Mouse (Mus musculus) neural tube, embryonic 13.5 days (tissue): ENCODE data around the gene Otud7b. TPM values are rescaled to one million over a fixed set of nuclear protein-coding genes. Genes with fewer than 3 reads are reported as not detected.

Experiments
- ATAC-seq: fragments of 200-750 bp; cut with Nextera tagmentation; 2 replicates; pipeline ENCODE4 v1.8.0; 2017; ENCODE audit warnings: low read depth, mild to moderate bottlenecking, moderate TSS enrichment, moderate library complexity
- H3K27ac ChIP-seq: fragments of 300-500 bp; sonication (generic); replicated peaks from 2 replicates; pipeline ENCODE4 v1.5.1; 2015; ENCODE audit warnings: moderate library complexity, mild to moderate bottlenecking, inconsistent platforms
- H3K27me3 ChIP-seq: fragments of 300-500 bp; sonication (generic); 2 replicates; pipeline ENCODE4 v1.6.1; 2015; ENCODE audit warnings: mild to moderate bottlenecking, inconsistent platforms
- H3K36me3 ChIP-seq: fragments of 300-500 bp; sonication (generic); 2 replicates; pipeline ENCODE4 v1.6.1; 2015; ENCODE audit warnings: mild to moderate bottlenecking, inconsistent platforms
- H3K4me1 ChIP-seq: fragments of 300-500 bp; sonication (generic); replicated peaks from 2 replicates; pipeline ENCODE4 v1.6.1; 2015; ENCODE audit warnings: inconsistent platforms
- H3K4me2 ChIP-seq: fragments of 300-500 bp; sonication (generic); 2 replicates; pipeline ENCODE4 v1.6.1; 2015; ENCODE audit warnings: inconsistent platforms, mild to moderate bottlenecking, moderate library complexity
- H3K4me3 ChIP-seq: fragments of 300-500 bp; sonication (generic); 2 replicates; pipeline ENCODE4 v1.5.1; 2015; ENCODE audit warnings: mild to moderate bottlenecking, inconsistent platforms
- H3K9ac ChIP-seq: fragments of 300-500 bp; sonication (generic); 2 replicates; pipeline ENCODE4 v1.6.1; 2015; ENCODE audit warnings: moderate library complexity, mild to moderate bottlenecking, inconsistent platforms
- H3K9me3 ChIP-seq: fragments of 300-500 bp; sonication (generic); 2 replicates; pipeline ENCODE4 v1.6.1; 2016; ENCODE audit warnings: inconsistent platforms
- WGBS: fragments of 180-500 bp; shearing (Covaris S2); methylation state at CpG from one replicate; pipeline ENCODE4 v1.1.7; 2015; 5-methylcytosine and 5-hydroxymethylcytosine counted together
- polyA plus RNA-seq: library from polyadenylated mRNA; unstranded; fragments of >200 nt; fragmentation: Nextera tagmentation; extraction: Ambion mirVana; gene quantifications from 2 replicates; pipeline ENCODE4 v1.2.1, GENCODE M21; 2015

Gene Otud7b
- polyA plus RNA-seq, 1 experiment from 2014 or later: 9.4 TPM

DNA sequence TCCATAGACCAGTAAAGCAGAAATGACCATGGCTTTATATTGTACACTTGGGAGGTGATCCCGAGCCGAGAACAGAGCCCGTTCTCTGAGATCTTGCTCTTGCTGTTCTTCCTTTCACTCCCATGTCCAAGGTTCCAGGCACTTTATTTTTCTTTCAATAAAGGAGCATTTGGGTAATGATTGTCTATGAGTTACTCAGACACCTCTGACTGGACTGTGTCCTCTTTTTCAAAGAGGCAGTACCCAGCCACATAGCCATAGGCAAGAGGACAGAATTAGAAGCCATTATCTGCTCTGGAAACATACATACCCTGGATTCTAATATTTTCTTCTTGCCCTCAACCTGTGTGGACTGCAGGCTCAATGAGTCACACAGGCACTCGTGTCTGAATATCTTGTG lies 55.5 kb downstream of the Otud7b start:
- Histone ChIP-seq H3K4me2 (no peak overlapping the region), H3K36me3 (peaks cover 12% of the 10 kb centered on the region), H3K27ac (no peak overlapping the region), H3K4me3 (no peak overlapping the region), H3K4me1 (peaks cover 25% of the 10 kb centered on the region), H3K27me3 (no peaks in the 10 kb centered on the region), H3K9me3 (no peaks in the 10 kb centered on the region), H3K9ac (no peak overlapping the region)
- WGBS: 77% methylated on average over 4 of the region's 4 CpGs
- ATAC-seq: no peak

- WGBS: 66% methylated on average over 4 of the region's 4 CpGs
- ATAC-seq: no peak
- H3K9ac ChIP-seq: 0 out of 2 replicates have a peak overlapping the region, but pooled peaks have one; percentile 72
- no peaks in the 10 kb centered on the region for H3K9me3 ChIP-seq
- H3K36me3 ChIP-seq: peaks cover 7% of the 10 kb centered on the region
- peak overlapping the region; percentile 78 for H3K4me2 ChIP-seq
- H3K4me3 ChIP-seq: no peak overlapping the region
- no peak overlapping the region for H3K27ac ChIP-seq
- H3K27me3 ChIP-seq: no peaks in the 10 kb centered on the region
- H3K4me1 ChIP-seq: peaks cover 25% of the 10 kb centered on the region
Measured at GRCm38 (mm10) chr3:96160222-96160802, 56.0 kb downstream of the Otud7b start.

GRCm38 (mm10) chr3:96160803-96161516 lies 56.6 kb downstream of the Otud7b start:
- ATAC-seq: peak; percentile 63
- Histone ChIP-seq H3K4me1 (peaks cover 25% of the 10 kb centered on the region), H3K9ac (peak overlapping the region; percentile 72), H3K4me3 (peak overlapping the region; percentile 44), H3K27ac (0 out of 2 replicates have a peak overlapping the region, but pooled peaks have one; percentile 7), H3K4me2 (peak overlapping the region; percentile 78), H3K36me3 (peaks cover under 1% of the 10 kb centered on the region), H3K9me3 (no peaks in the 10 kb centered on the region), H3K27me3 (no peaks in the 10 kb centered on the region)
- WGBS: 3% methylated on average over 12 of the region's 12 CpGs

- no peaks in the 10 kb centered on the region for H3K27me3 ChIP-seq
- peak within 1 kb of the TSS; percentile 72 for H3K9ac ChIP-seq
- H3K4me1 ChIP-seq: peaks cover 25% of the 10 kb centered on the region
- ATAC-seq: peak; percentile 44
- H3K4me2 ChIP-seq: peak within 1 kb of the TSS; percentile 78
- peak within 1 kb of the TSS; percentile 44 for H3K4me3 ChIP-seq
- H3K9me3 ChIP-seq: no peaks in the 10 kb centered on the region
- 8% methylated on average over 16 of the region's 16 CpGs for WGBS
- 0 out of 2 replicates have a peak within 1 kb of the TSS, but pooled peaks have one; percentile 33 for H3K27ac ChIP-seq
- no peaks in the 10 kb centered on the region for H3K36me3 ChIP-seq
Measured at GRCm38 (mm10) chr3:96161869-96162840, 57.8 kb downstream of the Otud7b start, which contains the start of gene Mtmr11. Gene Mtmr11 (plus strand): TSS chr3:96162004.

- Histone ChIP-seq H3K4me2 (peak overlapping the region; percentile 78), H3K27ac (no peak overlapping the region), H3K4me3 (no peak overlapping the region), H3K9me3 (no peaks in the 10 kb centered on the region), H3K9ac (0 out of 2 replicates have a peak overlapping the region, but pooled peaks have one; percentile 72), H3K4me1 (peaks cover 25% of the 10 kb centered on the region), H3K36me3 (no peaks in the 10 kb centered on the region), H3K27me3 (no peaks in the 10 kb centered on the region)
- no peak for ATAC-seq
- WGBS: 87% methylated on average over 6 of the region's 6 CpGs
Measured at GRCm38 (mm10) chr3:96163040-96163439, 58.7 kb downstream of the Otud7b start.

DNA sequence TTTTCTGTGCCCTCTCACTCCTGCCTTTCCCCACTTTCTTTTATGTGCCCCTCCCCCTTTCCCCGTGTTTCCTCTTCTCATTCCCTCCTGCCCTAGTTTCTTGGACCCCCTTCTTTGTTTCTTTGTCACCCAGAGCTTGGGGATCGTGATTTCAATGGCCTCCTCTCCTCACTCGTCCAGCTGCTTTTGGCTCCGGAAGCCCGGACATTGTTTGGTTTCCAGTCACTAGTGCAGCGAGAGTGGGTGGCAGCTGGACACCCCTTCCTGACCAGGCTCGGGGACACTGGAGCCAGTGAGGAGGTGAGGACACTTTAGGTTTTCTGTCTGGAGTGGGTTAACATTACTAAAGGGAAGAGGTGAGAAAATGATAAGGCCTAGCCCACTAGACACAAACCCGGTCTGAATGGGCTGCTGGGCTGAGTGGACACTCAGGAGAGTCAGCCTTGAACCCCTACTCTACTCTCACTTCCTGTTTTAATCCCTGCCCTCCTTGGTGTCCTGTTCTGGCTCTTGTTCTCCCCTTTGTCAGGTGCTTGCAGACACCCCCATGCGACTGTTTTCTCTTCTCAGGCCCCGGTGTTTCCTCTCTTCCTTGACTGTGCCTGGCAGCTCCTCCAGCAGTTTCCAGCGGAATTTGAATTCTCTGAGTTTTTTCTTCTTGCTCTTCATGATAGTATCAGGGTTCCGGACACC lies 64.3 kb downstream of the Otud7b start:
- ATAC-seq: no peak
- no peak overlapping the region for H3K4me3 ChIP-seq
- H3K4me1 ChIP-seq: peaks cover 25% of the 10 kb centered on the region
- no peaks in the 10 kb centered on the region for H3K27me3 ChIP-seq
- H3K9me3 ChIP-seq: no peaks in the 10 kb centered on the region
- no peak overlapping the region for H3K9ac ChIP-seq
- H3K36me3 ChIP-seq: no peaks in the 10 kb centered on the region
- 0 out of 2 replicates have a peak overlapping the region, but pooled peaks have one; percentile 9 for H3K27ac ChIP-seq
- 74% methylated on average over 12 of the region's 12 CpGs for WGBS
- no peak overlapping the region for H3K4me2 ChIP-seq

GRCm38 (mm10) chr3:96170276-96170675 lies 65.9 kb downstream of the Otud7b start:
- no peak overlapping the region for H3K4me3 ChIP-seq
- no peak for ATAC-seq
- peak overlapping the region; percentile 42 for H3K27ac ChIP-seq
- H3K9ac ChIP-seq: no peak overlapping the region
- peaks cover 15% of the 10 kb centered on the region for H3K36me3 ChIP-seq
- 91% methylated on average over 4 of the region's 4 CpGs for WGBS
- no peaks in the 10 kb centered on the region for H3K9me3 ChIP-seq
- H3K4me1 ChIP-seq: peaks cover 40% of the 10 kb centered on the region
- H3K4me2 ChIP-seq: no peak overlapping the region
- no peaks in the 10 kb centered on the region for H3K27me3 ChIP-seq

- no peaks in the 10 kb centered on the region for H3K27me3 ChIP-seq
- H3K4me2 ChIP-seq: peak overlapping the region; percentile 96
- peak overlapping the region; percentile 90 for H3K9ac ChIP-seq
- no peak for ATAC-seq
- peaks cover 22% of the 10 kb centered on the region for H3K36me3 ChIP-seq
- 71% methylated on average over 10 of the region's 10 CpGs for WGBS
- no peaks in the 10 kb centered on the region for H3K9me3 ChIP-seq
- H3K27ac ChIP-seq: peak overlapping the region; percentile 99
- H3K4me1 ChIP-seq: peaks cover 44% of the 10 kb centered on the region
- H3K4me3 ChIP-seq: peak overlapping the region; percentile 74
Measured at GRCm38 (mm10) chr3:96170976-96171545, 66.7 kb downstream of the Otud7b start.

DNA sequence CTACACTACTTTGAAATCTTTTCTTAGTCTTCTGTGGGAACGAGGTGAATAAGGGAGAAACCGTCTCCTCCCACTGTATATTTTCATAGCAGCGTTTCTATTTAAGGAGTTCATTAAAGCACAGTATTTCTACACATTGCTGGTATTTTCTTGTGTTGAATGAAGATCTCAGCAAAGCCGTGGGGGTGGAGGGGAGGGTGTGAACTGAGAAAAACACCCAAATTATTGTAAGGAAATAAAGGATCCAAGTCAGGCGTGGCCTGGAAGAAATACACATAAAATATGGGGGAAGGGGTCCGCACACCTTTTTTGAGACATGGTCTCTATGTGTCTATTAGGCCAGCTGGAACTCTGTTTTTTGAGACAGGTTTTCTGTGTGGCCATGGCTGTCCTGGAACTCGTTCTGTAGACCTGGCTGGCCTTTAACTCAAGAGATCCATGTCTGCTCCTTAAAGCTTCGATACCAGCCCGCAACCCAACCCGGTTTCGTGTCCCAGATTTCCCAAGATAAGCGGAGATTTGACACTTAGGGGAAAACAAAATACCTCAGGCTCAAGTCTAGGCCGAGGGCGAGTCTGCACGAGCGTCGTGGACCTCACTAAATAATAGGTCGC lies 67.4 kb downstream of the Otud7b start:
- Histone ChIP-seq H3K4me3 (peak overlapping the region; percentile 74), H3K36me3 (peaks cover 28% of the 10 kb centered on the region), H3K27ac (peak overlapping the region; percentile 99), H3K9ac (peak overlapping the region; percentile 90), H3K4me1 (peaks cover 47% of the 10 kb centered on the region), H3K4me2 (peak overlapping the region; percentile 96), H3K27me3 (no peaks in the 10 kb centered on the region), H3K9me3 (no peaks in the 10 kb centered on the region)
- ATAC-seq: peak; percentile 29
- 25% methylated on average over 18 of the region's 18 CpGs for WGBS

DNA sequence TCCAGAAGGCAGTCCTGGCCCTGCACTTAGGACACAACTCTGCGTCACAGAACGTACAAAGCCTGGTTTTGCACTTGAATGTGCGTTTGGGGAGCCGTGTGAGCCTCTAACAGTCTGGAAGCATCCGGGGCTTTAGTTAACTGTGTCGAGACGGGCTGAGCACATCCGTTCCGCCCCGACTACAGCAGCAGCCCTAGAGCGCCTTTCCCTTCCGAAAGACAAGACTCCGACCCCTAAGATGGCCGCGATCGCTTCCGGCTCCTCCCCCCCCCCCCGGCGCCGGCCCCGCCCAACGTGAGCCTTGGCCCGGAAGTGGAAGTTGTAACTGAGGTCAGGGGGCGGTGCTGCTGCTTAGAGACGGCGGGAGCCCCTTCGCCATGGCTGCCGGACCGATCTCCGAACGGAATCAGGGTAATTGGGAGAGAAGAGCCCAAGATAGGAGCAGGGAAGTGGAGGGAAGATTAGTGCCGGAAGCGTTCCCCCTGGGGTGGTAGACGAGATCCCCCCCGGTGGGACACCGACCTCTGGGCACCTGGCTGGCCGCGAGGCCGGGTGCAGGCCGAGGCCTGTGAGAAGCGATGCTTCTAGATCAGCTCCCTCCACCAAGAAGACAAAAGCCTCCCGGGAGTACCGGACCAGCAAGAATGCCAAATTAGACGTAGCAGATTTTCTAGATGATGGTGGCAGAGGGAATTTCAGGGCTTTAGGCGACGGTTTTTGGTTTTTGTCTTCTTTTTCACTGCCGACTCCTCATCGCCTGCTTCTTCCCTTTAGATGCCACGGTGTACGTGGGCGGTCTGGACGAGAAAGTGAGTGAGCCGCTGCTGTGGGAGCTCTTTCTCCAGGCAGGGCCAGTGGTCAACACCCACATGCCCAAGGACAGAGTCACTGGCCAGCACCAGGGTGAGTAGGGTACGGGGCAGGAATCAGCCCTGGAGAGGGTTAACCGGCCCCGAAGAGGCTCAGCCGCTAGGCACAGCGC lies 68.2 kb downstream of the Otud7b start, which contains the start of gene Sf3b4:
Sf3b4 (plus strand) TSS at position 136 of the 982 bp plus-strand sequence.
- under 1% methylated on average over 58 of the region's 58 CpGs for WGBS
- H3K4me1 ChIP-seq: peaks cover 47% of the 10 kb centered on the region
- ATAC-seq: peak; percentile 94
- H3K27ac ChIP-seq: peak within 1 kb of the TSS; percentile 99
- no peaks in the 10 kb centered on the region for H3K27me3 ChIP-seq
- H3K4me3 ChIP-seq: peak within 1 kb of the TSS; percentile 74
- no peaks in the 10 kb centered on the region for H3K9me3 ChIP-seq
- peak within 1 kb of the TSS; percentile 90 for H3K9ac ChIP-seq
- H3K4me2 ChIP-seq: peak within 1 kb of the TSS; percentile 96
- H3K36me3 ChIP-seq: peaks cover 33% of the 10 kb centered on the region
